Mouse (Mus musculus): Measurements from ENCODE around the gene Vps52.

DNA sequence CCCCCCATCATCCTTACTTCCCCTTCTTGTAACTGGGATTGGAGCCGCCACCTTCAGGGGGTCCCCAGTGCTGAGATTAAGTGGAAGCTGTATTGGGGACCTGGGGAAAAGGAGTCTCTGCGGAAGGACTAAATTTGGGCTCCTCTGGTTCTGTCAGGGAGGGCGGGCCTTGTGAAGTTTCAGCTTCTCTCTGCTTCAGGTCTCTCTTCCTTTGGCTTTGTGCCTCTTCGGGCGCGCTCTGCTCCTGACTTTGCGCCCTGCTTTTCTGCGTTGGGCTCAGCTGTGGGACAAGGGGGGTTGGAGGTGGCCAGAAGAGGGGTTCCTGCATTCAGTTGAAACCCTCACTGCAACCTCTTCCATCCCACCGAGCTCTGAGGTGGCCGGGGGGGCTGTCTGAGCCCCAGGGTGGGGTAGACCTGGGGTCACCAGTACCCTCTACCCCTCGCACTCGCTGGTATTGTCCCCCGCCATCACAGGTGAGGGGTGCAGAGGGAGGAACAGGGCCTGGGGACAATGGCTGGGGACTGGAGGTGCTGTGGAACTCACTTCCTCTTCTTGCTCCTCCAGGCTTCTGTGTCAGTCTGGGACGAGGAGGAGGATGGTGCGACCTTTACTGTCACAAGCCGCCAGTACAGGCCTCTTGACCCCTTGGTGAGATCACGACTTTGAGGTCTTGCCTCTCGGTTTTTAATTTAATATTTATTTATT lies 24.3 kb upstream of the Vps52 start:
- TF ChIP-seq CHD2 (IDR thresholded peaks at IDR 0.05; ENCODE audit: low read length), result no peak
- no peak for TF ChIP-seq EP300 (IDR thresholded peaks at IDR 0.05; ENCODE audit: low read length)
- no peak for TF ChIP-seq POLR2A (IDR thresholded peaks at IDR 0.05; ENCODE audit: low read depth, low read length)
- no peak for TF ChIP-seq E2F4 (IDR thresholded peaks at IDR 0.05; ENCODE audit: insufficient replicate concordance, low read depth, low read length)
- no peak for TF ChIP-seq MAX (IDR thresholded peaks at IDR 0.05; ENCODE audit: low read length)
- no peak for TF ChIP-seq HCFC1 (IDR thresholded peaks at IDR 0.05; ENCODE audit: low read depth, low read length)
- TF ChIP-seq USF1 (IDR thresholded peaks at IDR 0.05; ENCODE audit: low read depth, low read length), result no peak
- no peak for TF ChIP-seq TCF12 (IDR thresholded peaks at IDR 0.05; ENCODE audit: low read depth, low read length)
- TF ChIP-seq POLR2AphosphoS2 (IDR thresholded peaks at IDR 0.05; ENCODE audit: low read depth, low read length), result no peak
- no peak for TF ChIP-seq CTCF (conservative IDR thresholded peaks at IDR 0.05 in 1 of 2, IDR thresholded peaks at IDR 0.05 in 1 of 2; ENCODE audit: low read depth in 2 of 2, low read length in 2 of 2)

Measured in CH12.LX (cell line).